Mouse (Mus musculus) embryonic facial prominence, embryonic 10.5 days (tissue): ENCODE measurements at regions not wholly inside any gene's neighbourhood (a gene's known extent, or its start where the extent isn't known, plus 50 kb on each side); places are given as distances from the start of the nearest gene placed in this dataset.

Experiments
- DNase-seq: peaks from one replicate; pipeline ENCODE4 v3.0.0-alpha.2; 2017; ENCODE audit warnings: low spot score
- H3K27ac ChIP-seq: fragments of 300-500 bp; sonication (generic); replicated peaks from 2 replicates; pipeline ENCODE4 v1.5.1; 2016; ENCODE audit warnings: mild to moderate bottlenecking
- H3K27me3 ChIP-seq: fragments of 300-500 bp; sonication (generic); replicated peaks from 2 replicates; pipeline ENCODE4 v1.6.1; 2016; ENCODE audit warnings: low read depth, mild to moderate bottlenecking; ENCODE audit not compliant: poor library complexity, severe bottlenecking
- H3K36me3 ChIP-seq: fragments of 300-500 bp; sonication (generic); replicated peaks from 2 replicates; pipeline ENCODE4 v1.6.1; 2016; ENCODE audit warnings: mild to moderate bottlenecking, moderate library complexity
- H3K4me1 ChIP-seq: fragments of 300-500 bp; sonication (generic); 2 replicates; pipeline ENCODE4 v1.6.1; 2016
- H3K4me3 ChIP-seq: fragments of 300-500 bp; sonication (generic); 2 replicates; pipeline ENCODE4 v1.5.1; 2016; ENCODE audit warnings: mild to moderate bottlenecking, moderate library complexity
- H3K9me3 ChIP-seq: fragments of 300-500 bp; sonication (generic); 2 replicates; pipeline ENCODE4 v1.6.1; 2016; ENCODE audit warnings: mild to moderate bottlenecking
- WGBS: fragments of 180-500 bp; shearing (Covaris S2); methylation state at CpG from one replicate; pipeline ENCODE4 v1.1.7; 2016; 5-methylcytosine and 5-hydroxymethylcytosine counted together

- no peak for DNase-seq
- Histone ChIP-seq H3K4me3 (no peak overlapping the region), H3K4me1 (0 out of 2 replicates have a peak, but pooled peaks cover 3% of the 10 kb centered on the region), H3K36me3 (no peaks in the 10 kb centered on the region), H3K27ac (no peak overlapping the region), H3K27me3 (no peaks in the 10 kb centered on the region), H3K9me3 (no peaks in the 10 kb centered on the region)
- 92% methylated on average over 2 of the region's 2 CpGs for WGBS
These were observed 119.5 kb upstream of the Astn2 start for GRCm38 (mm10) chr4:66523886-66524245.

- Histone ChIP-seq H3K4me1 (0 out of 2 replicates have a peak, but pooled peaks cover 3% of the 10 kb centered on the region), H3K9me3 (no peaks in the 10 kb centered on the region), H3K36me3 (no peaks in the 10 kb centered on the region), H3K4me3 (no peak overlapping the region), H3K27ac (no peak overlapping the region), H3K27me3 (no peaks in the 10 kb centered on the region)
- DNase-seq: peak; percentile 66
- WGBS: 45% methylated on average over 8 of the region's 8 CpGs
These were observed 119.0 kb upstream of the Astn2 start for GRCm38 (mm10) chr4:66523238-66523885.

- Histone ChIP-seq H3K27ac (no peak overlapping the region), H3K27me3 (no peaks in the 10 kb centered on the region), H3K4me1 (0 out of 2 replicates have a peak, but pooled peaks cover 3% of the 10 kb centered on the region), H3K36me3 (no peaks in the 10 kb centered on the region), H3K9me3 (no peaks in the 10 kb centered on the region), H3K4me3 (no peak overlapping the region)
- no peak for DNase-seq
- 86% methylated on average over 2 of the region's 2 CpGs for WGBS
These were observed 117.8 kb upstream of the Astn2 start for GRCm38 (mm10) chr4:66522097-66522809.

- H3K9me3 ChIP-seq: no peaks in the 10 kb centered on the region
- no peaks in the 10 kb centered on the region for H3K36me3 ChIP-seq
- H3K4me1 ChIP-seq: 0 out of 2 replicates have a peak, but pooled peaks cover 3% of the 10 kb centered on the region
- no peaks in the 10 kb centered on the region for H3K27me3 ChIP-seq
- H3K27ac ChIP-seq: no peak overlapping the region
- no peak overlapping the region for H3K4me3 ChIP-seq
- DNase-seq: no peak
- 70% methylated on average over 3 of the region's 3 CpGs for WGBS
These were observed 116.4 kb upstream of the Astn2 start for GRCm38 (mm10) chr4:66520796-66521195.

GRCm38 (mm10) chr4:66515815-66516214, 111.4 kb upstream of the Astn2 start:
- Histone ChIP-seq H3K27ac (no peak overlapping the region), H3K4me3 (no peak overlapping the region), H3K27me3 (no peaks in the 10 kb centered on the region), H3K36me3 (no peaks in the 10 kb centered on the region), H3K9me3 (no peaks in the 10 kb centered on the region), H3K4me1 (no peaks in the 10 kb centered on the region)
- 93% methylated on average over 1 of the region's 1 CpGs for WGBS
- DNase-seq: no peak

- no peak overlapping the region for H3K27ac ChIP-seq
- 77% methylated on average over 6 of the region's 6 CpGs for WGBS
- no peak for DNase-seq
- H3K4me3 ChIP-seq: no peak overlapping the region
- H3K27me3 ChIP-seq: no peaks in the 10 kb centered on the region
- H3K9me3 ChIP-seq: no peaks in the 10 kb centered on the region
- H3K4me1 ChIP-seq: no peaks in the 10 kb centered on the region
- H3K36me3 ChIP-seq: no peaks in the 10 kb centered on the region
These were observed 79.1 kb upstream of the Astn2 start for GRCm38 (mm10) chr4:66483496-66483895.

- WGBS: 66% methylated on average over 2 of the region's 2 CpGs
- Histone ChIP-seq H3K9me3 (no peaks in the 10 kb centered on the region), H3K27ac (no peak overlapping the region), H3K27me3 (no peaks in the 10 kb centered on the region), H3K4me1 (no peaks in the 10 kb centered on the region), H3K36me3 (no peaks in the 10 kb centered on the region), H3K4me3 (no peak overlapping the region)
- DNase-seq: no peak
These were observed 78.3 kb upstream of the Astn2 start for GRCm38 (mm10) chr4:66482495-66483291.

- no peak overlapping the region for H3K4me3 ChIP-seq
- H3K27me3 ChIP-seq: no peaks in the 10 kb centered on the region
- H3K27ac ChIP-seq: no peak overlapping the region
- DNase-seq: no peak
- no peaks in the 10 kb centered on the region for H3K4me1 ChIP-seq
- H3K9me3 ChIP-seq: no peaks in the 10 kb centered on the region
- WGBS: 89% methylated on average over 8 of the region's 8 CpGs
- H3K36me3 ChIP-seq: no peaks in the 10 kb centered on the region
These were observed 74.3 kb upstream of the Astn2 start for GRCm38 (mm10) chr4:66478601-66479217.
